Comparison of ENCODE assay signal across 8 mouse cellular contexts in genomic region chr7:130834299-130834698, GRCm38 (mm10). TPM values are rescaled to one million over a fixed set of nuclear protein-coding genes. Genes with fewer than 3 reads are reported as not detected.
DNase-seq lines count a peak whose midpoint lies in the region; ATAC-seq lines count a peak whose summit lies in the region.

No protein-coding gene starts in this region.

- no peak overlapping the region for H3K9ac ChIP-seq in forebrain, embryonic 13.5 days

- no peaks in the 10 kb centered on the region for H3K9me3 ChIP-seq in forebrain, embryonic 13.5 days (replicated peaks)
- H3K9me3 ChIP-seq in limb, embryonic 10.5 days (replicated peaks): no peaks in the 10 kb centered on the region

- no peaks in the 10 kb centered on the region for H3K36me3 ChIP-seq in forebrain, embryonic 13.5 days (ENCODE audit: poor library complexity, severe bottlenecking)
- H3K36me3 ChIP-seq in limb, embryonic 10.5 days: no peaks in the 10 kb centered on the region

- H3K27ac ChIP-seq in forebrain, embryonic 13.5 days: no peak overlapping the region
- H3K27ac ChIP-seq in limb, embryonic 10.5 days: no peak overlapping the region

- WGBS in forebrain, embryonic 13.5 days: 8% methylated on average over 18 of the region's 21 CpGs
- WGBS in limb, embryonic 10.5 days: 24% methylated on average over 21 of the region's 21 CpGs

- peaks cover 54% of the 10 kb centered on the region for H3K27me3 ChIP-seq in forebrain, embryonic 13.5 days
- peaks cover 24% of the 10 kb centered on the region for H3K27me3 ChIP-seq in limb, embryonic 10.5 days (ENCODE audit: low read depth, poor library complexity, severe bottlenecking)

- peak; percentile 95 for ATAC-seq in forebrain, embryonic 13.5 days

- no peak overlapping the region for H3K4me3 ChIP-seq in forebrain, embryonic 13.5 days
- no peak overlapping the region for H3K4me3 ChIP-seq in limb, embryonic 10.5 days

- H3K4me1 ChIP-seq in forebrain, embryonic 13.5 days: peaks cover 33% of the 10 kb centered on the region
- peaks cover 28% of the 10 kb centered on the region for H3K4me1 ChIP-seq in limb, embryonic 10.5 days

- no peak overlapping the region for H3K4me2 ChIP-seq in forebrain, embryonic 13.5 days

- peak; percentile 74 to 78 for DNase-seq in cerebellum, postnatal 10 days
- no peak for DNase-seq in cerebellum, adult 9-10 months
- peak; percentile 32 for DNase-seq in thymus, postnatal 14 days
- DNase-seq in thymus, postnatal 25 days: no peak
- peak; percentile 100 for DNase-seq in limb, embryonic 10.5 days (ENCODE audit: low spot score)
- peak; percentile 100 for DNase-seq in neural tube, embryonic 10.5 days (ENCODE audit: extremely low spot score, low spot score)
- DNase-seq in right cerebral cortex, adult 2 months (ENCODE audit: low spot score in 2 of 2): no peak

RNA-seq across cellular contexts. Expression of gene Plekha1, which starts 31.3 kb away (rescaled TPM):
- 36.6 and 37.8 TPM in 2 replicates for polyA plus RNA-seq in forebrain, embryonic 13.5 days (2015; fragmentation: Nextera tagmentation; extraction: Ambion mirVana)
- 27.5 and 31.3 TPM in 2 replicates for polyA plus RNA-seq in limb, embryonic 10.5 days (2016; fragmentation: Nextera tagmentation; extraction: Ambion mirVana)

Comparison
In these comparisons a context has a peak if more than half of its experiments do, and no peak if none do; other contexts are left out.
1. DNase-seq: peak in cerebellum, postnatal 10 days (2 of 2), thymus, postnatal 14 days (single experiment), limb, embryonic 10.5 days (single experiment) and neural tube, embryonic 10.5 days (single experiment); none in cerebellum, adult 9-10 months (single experiment), thymus, postnatal 25 days (single experiment) and right cerebral cortex, adult 2 months (0 of 2).